Mouse (Mus musculus) small intestine, adult 2 months (tissue): ENCODE measurements around the gene Plek.

ENCODE experiments used
- CTCF ChIP-seq: fragments of 200-500 bp; IDR thresholded peaks from 2 replicates; pipeline ENCODE4 v1.5.1; 2012; ENCODE audit warnings: low read depth, mild to moderate bottlenecking, control low read depth, inconsistent platforms, low read length, moderate library complexity, mixed read lengths; ENCODE audit not compliant: insufficient replicate concordance, insufficient read length; ENCODE audit errors: extremely low read depth
- POLR2A ChIP-seq: fragments of 200-500 bp; IDR thresholded peaks from 2 replicates; pipeline ENCODE4 v1.6.1; 2012; ENCODE audit warnings: low read depth, mild to moderate bottlenecking, control low read depth, inconsistent platforms, low read length, moderate library complexity

- TF ChIP-seq CTCF (no peak), POLR2A (no peak)
Observed at GRCm38 (mm10) chr11:16941103-16941793, 110.9 kb downstream of the Plek start.
